Mouse (Mus musculus) inflammation-experienced regulatory T-cells, adult 6 months (primary cell): ENCODE results near the gene Lcn5. TPM values are rescaled to one million over a fixed set of nuclear protein-coding genes. Genes with fewer than 3 reads are reported as not detected.

Source experiments
- ATAC-seq: one replicate; pipeline ENCODE4 v1.8.0; 2017
- polyA plus RNA-seq, 3 experiments: library from polyadenylated mRNA; unstranded; fragments of 100-300 nt; shearing (Covaris generic); gene quantifications; one replicate each; pipeline ENCODE4 v1.2.1; 2017

Lcn5 gene
- not detected for polyA plus RNA-seq

DNA sequence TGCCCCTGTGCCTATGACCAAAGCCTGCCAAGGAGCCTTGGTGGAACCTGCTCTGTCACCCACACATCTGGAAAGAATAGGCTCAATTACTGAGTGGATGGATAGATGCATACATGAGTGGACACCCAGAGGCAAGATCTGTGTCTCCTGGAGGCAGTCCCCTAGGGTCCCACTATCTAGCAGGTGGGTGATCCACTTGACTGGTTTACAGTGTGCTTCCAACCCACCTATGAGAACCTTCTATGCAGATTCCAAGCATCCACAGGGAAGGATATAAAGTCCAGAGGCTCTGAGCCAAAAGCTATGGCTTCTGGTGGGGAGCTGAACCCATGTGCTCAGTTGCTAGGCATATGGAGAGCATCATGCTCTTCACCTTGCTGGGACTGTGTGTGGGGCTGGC, at the start of gene Lcn5:
TSS of gene Lcn5 (plus strand) at position 301 of the 400 bp plus-strand sequence.
- ATAC-seq, result no peak

DNA sequence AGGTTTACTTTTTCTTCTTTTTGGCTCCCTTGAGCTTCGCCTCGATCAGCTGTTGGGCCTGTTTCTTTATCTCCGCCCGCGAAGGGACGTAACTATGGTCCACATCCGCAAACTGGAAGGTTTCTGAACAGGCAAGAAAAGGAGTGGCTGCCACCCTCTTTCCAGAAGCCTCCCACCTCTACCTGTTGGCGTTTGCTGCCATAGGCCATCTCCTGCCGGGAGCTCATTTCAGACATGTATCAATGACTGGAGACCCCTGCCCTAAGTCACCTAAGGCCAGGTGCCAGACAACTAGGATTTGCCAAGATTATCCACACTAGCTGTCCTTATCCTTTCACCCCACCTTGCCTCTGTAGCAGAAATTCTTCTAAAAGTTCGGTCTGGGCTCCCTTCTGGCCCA, 49.1 kb upstream of the Lcn5 start:
- no peak for ATAC-seq

DNA sequence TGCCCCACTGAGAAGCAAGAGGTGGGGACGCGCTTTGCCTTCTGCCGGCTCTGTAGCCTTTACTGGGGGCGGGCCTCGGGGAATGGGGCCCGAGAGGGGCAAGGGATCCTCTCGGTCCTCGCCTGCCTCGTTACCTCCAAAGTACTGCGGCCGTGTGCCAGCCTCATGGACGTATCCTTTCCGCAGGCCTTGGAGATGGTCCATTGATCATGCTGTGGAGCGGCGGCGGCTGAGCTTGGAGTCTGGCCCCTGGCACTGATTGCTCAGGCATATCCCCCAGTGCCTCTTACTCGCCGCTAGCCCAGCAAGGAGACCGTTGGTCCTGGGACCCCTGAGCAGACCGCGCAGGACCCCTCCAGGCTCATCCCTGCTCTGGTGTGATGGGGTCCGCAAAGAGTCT, 41.4 kb upstream of the Lcn5 start:
- no peak for ATAC-seq

DNA sequence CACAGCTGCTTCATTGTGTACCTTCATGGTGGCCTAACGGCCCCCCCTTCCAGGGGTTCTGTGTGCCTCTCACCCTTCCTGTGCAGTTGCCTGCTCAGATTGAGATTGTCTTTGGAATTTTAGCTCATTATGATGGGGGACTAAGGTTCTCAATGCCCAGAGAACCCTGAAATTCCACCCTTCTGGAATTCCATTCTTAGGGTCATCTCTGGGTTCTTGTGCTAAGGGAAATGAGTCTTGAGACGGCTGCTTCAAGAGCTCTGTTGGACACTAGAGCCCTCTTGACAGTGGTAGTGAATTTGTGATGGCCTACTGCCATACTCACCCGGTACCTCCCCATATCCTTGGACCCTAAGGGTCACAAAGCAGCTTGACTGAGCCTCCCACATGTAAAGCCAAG, 40.2 kb upstream of the Lcn5 start, which contains the start of gene Ccdc183:
TSS of gene Ccdc183 (minus strand) at position 101 of the 400 bp plus-strand sequence.
- ATAC-seq, result no peak

DNA sequence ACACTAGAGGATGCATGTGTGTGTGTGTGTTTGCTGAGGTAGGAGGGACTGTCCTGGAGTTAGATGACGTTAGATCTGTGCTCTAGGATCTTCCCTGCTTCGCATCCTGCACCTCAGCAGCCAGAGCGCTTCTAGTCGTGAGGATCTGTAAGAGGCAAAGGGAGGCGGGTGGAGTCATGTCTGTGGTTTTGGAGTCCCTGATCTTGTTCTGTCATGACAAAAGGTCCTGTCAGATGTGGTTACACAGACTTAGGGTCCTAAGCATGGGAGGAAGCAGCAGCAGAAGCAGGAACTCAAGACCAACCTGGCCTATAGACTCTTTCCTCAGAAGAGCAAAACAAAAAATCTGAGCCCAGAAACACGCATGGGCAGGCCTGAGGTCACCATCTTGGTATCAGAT, 37.4 kb upstream of the Lcn5 start:
- ATAC-seq, result peak; percentile 46

DNA sequence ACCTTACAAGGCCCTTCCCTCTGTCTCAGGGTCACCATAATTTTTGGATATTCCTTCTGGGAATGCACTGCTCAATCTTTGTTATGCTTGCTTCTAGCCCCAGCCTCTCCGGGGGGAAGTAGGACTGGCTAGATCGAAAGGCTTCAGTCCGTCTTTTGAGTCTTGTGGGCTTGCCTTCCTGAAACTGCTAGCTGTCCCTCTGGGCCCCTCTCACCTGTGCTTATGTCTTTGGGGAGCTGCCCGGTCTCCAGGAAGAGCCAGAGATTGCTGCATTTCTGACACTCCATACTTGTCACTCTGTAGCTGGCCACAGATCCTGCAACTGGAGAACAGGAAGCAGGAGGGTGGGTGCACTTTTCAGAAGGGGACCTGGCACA, 36.9 kb upstream of the Lcn5 start:
- no peak for ATAC-seq

DNA sequence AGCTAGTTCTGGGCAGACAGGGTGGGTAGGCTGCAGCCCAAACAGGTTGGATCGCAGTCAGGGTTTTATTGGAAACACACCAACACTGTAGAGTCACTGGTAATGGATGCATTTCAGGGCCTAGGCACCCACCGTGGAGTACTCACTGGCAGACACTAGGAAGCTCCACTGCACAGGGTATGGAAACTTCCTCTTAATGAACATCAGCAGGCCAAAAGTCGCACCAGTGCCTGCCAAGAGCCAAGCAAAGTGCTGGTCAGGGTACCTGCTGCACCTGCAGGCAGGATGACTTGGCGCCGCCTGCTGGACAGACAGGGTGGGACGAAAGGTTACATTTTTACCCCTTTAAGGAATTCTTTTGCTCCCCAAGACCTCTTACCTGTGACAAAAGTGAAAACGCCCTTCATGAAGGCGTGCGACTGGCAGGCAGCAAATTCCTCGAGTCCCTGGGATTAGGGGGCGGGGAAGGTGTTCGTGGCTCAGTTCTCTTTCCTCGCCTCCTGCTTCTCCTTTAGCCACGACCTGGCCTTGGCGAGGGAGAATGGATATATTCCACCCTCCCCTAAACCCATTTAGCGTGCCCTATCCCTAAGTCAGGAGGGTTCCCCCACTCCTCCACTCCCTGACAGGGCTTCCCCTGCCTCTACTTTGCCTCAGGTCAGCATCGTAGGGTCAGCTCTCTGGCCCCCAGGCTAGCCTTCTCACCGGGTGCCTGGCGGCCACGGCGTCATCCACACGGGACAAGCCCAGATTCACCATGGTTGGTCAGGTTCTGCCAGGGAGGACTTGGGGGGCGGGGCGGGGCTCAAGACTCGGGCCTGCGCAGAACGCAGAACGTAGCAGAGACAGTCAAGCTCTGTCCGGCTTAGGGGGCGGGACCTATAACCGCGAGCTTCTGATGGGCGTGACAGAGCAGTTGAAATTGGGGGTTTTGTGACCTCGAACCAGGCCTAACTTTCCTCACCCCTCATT, 36.2 kb upstream of the Lcn5 start, which contains the start of gene Tmem141:
TSS of gene Tmem141 (minus strand) at position 777 of the 972 bp plus-strand sequence.
- ATAC-seq, result no peak

DNA sequence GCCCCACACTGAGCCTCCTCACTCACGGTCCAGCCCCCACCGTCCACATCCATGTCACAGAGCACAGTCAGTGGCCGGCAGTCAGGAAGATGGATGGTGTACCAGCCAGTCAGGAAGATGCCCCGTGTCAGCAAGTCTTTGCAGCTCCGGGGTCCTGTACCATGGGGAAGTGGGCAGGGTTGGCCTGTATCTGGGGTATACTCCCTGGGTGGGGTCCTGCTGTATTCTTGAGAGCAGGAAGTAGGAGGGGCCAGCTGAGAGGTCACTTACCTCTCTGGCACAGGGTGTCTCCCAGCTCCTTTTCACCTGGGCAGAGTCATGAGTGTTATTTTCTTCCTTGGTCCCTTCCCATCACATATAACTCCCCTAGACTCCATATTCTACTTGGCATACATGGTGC, 31.8 kb upstream of the Lcn5 start:
- no peak for ATAC-seq

DNA sequence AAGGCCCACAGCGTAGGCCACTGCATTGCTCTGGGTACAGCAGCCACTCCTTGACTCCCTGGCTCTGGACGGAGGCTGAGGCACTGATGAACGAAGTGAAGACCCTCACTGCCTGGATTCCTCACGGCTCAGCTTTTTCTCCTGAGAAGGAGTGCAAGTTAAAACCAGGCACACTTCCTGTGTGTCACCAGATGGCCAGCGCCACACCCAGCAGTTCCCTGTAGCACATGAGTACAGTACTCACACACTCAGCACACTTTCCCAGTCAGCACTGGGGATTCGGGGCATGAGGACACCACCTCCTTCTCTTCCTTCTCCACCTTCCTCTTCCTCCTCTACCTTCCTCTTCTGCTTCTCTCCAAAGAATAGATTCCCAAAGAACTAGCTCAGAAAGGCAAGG, 29.9 kb upstream of the Lcn5 start, which contains the start of gene Fcna:
TSS of gene Fcna (minus strand) at position 220 of the 400 bp plus-strand sequence.
- no peak for ATAC-seq

DNA sequence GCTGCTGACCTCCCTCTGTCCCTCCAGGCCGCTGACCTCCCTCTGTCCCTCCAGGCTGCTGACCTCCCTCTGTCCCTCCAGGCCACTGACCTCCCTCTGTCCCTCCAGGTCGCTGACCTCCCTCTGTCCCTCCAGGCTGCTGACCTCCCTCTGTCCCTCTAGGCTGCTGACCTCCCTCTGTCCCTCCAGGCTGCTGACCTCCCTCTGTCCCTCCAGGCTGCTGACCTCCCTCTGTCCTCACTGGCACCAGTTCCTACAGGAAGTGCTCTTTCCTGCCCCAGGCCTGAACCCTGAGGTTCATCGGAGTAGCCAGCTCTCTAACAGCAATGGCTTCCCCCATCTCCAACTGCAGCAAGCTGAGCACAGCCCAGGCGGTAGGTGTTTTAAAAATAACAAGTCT, 29.0 kb upstream of the Lcn5 start:
- no peak for ATAC-seq

DNA sequence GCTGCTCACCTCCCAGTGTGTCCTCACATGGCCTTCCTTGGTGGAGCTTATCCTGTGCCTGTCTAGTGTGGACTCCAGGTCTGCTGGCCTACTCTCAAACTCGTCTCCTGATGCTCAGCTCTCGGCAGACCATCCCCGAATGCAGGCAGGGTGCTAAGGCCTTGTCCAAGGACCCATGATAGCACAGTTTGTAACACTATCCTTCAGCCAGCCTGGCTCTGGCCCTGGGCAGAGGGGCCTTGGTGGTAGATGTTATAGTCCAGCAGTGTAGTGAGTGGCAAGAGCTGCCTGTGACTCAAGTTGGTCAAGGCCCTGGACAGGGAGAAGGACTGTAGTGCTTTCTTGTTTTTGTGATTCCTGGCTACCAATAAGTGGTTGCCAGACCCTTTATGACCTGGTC, 24.1 kb upstream of the Lcn5 start:
- ATAC-seq, result no peak

DNA sequence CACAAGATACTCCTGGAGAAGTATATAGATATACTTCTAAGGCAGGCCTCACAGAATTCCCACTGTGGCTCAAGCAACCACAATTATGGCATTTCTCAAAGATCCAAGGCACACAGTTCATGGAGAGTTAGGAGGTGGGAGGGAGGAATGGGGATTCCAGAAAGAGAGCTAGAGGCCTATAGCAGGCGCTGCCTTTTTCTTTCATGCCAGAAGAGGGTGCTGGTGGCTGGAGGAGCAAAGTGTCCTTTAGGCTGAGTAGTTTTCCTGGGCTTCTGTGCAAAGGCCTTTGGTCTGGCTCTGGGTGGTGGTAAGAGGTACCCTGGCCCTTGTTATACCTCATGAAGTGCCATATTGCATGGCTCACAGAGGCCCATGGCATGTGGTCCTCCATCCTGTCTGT, 23.7 kb upstream of the Lcn5 start:
- ATAC-seq, result no peak

DNA sequence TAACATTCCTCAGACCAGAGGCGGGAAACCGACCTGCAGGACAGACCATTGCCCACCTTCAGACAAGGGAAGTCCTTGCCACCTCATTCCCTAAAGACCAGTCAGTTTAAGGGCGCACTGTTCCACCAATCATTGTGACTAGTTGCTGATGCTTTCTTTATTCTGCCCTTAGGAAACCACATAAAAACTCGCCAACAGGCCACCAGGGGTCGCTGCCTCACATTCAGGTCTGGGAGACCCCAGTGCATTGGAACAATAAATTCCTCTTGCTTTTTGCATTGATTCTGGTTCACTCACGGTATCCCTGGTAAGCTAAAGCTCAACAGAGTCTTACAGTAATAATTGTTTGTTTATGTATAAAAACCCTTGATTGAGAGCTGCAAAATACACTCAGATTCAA, 17.9 kb upstream of the Lcn5 start:
- no peak for ATAC-seq

DNA sequence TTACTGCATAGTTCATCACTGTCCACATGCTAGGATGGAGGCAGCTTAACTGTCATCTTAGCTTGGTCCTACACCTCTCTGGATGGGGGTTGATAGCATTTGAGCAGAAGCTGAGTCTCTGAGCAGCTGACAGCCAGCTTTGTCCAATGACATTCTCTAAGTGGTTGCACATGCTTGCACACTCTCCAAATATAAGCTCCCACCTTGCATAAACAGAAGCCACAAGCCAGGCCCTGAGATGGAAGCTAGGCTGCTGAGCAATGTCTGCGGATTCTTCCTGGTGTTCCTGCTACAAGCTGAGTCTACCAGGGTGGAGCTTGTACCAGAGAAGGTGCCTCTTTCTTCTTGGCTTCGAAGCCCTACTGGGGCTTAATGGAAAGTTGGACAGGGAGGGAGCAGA, 4.8 kb upstream of the Lcn5 start, which contains the start of gene Lcn8:
TSS of gene Lcn8 (plus strand) at position 219 of the 400 bp plus-strand sequence.
- ATAC-seq, result no peak

DNA sequence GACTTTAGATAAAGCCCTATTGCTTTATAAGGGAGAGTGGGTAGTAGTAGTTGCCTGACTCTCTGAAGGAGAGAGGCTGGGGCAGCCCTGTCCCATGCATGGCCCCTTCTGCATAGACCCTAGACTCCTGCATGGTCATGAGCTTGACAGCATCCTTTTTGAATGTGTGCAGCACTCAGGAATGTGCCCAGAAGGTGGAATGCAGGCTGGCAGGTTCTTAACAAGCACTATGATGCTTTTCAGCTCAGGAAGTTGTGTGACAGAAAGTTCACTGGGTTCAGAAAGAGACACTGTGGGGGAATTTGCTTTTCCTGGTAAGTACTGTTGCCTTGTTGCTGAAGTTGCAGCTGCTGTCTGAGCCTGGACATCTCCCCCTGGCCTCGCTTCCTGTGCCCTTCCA, 3.2 kb upstream of the Lcn5 start:
- no peak for ATAC-seq

DNA sequence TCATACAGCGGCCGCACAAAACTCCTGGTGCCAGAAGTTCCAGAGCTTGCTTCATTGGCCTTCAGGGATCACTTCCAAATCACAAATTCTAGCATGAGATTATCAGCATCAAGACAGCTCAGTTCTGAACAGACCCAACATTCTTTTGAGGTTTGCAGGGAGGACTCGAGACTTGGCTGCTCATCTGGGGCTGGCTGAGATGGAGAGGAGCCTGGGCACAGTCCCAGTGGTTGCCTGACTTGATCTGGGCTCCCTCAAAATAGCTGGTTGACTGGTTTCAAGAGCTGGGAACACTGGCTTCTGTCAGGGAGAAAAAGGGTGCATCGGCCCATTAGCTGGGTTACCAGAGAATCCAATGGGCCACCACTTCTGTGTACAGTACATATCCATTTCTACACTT, 1.1 kb upstream of the Lcn5 start:
- no peak for ATAC-seq

DNA sequence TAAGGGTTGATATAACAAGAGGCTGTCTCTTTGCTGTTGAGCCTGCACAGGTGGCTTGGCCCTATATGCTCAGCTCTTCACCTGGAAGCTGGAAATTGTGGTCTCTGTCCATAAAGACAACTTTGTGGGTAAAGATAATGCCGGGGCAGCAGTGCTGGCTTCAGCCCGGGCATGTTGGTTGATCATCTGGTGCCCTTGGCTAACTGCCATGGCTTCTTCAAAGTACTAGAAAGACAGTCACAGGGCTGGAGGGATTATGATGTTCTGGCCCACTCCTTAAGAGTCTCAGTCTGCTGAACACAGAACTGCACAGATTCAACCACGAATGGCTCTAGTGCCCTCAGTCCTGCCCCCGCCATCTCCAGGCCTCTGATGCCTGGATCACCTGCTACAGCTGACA, 506 bp upstream of the Lcn5 start:
- no peak for ATAC-seq

DNA sequence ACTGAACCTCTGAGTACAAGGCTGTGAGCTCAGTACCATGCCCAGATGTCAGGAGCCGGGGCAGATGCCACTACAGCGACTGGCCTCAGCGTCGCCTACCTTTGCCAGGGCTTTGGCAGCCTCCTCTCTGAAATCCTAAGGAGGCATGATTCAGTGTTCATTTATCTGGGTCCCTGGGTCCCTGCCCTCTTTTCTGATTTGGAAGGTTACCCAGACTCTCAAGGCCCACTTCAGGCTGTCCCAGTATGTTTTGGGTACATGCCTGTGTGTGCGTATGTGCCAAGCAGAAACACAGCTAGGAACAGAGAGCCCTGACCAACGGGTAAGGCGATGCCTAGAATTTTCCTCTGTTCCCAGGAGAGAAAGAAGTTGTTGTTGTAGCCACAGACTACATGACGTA, 2.5 kb downstream of the Lcn5 start:
- no peak for ATAC-seq

DNA sequence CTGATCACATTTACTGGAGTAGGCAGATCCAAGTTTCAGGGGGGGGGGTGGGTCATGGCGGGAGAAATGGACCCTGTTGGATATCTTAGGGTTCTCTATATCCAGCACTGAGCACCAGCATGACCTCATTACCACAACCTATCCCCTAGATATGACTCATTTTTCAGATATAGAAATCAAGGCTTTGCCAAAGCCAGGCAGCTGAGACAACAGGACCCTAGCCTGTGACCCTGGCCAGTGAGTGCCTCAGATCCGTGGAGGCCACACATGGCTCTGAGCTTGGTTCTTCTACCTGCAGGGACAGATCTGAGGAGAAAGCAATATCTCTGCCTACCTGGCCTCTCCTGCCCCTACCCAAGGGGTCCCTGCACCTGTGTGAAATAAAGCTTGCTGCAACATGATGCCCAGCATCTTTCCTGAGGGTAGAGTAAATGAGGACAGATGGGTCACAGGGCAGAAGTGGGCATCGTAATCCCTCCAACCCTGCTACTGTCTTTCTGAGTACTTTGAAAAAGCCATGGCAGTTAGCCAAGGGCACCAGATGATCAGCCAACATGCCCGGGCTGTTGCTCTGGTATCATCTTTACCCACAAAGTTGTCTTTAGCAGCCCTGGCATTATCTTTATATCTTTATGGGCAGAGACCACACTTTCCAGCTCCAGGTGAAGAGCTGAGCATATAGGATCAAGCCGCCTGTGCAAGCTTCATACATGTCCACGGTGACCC, 3.7 kb downstream of the Lcn5 start:
- no peak for ATAC-seq

DNA sequence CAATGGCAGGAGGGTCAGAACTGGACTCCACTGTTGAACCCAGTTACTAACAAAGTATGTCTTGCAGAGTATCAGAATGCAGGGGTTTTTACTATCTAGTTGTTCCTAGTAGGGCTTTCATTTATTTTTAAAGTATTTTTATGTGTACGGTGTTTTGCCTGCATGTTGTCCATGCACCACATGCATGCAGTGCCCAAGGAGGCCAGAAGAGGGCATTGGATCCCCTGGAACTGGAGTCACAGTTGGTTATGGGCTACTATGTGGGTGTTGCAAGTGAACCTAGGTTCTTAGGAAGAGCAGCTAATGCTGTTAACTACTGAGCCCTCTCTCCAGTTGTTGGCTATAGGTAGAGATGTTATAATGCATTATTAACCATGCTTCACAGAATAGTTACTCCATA, 5.8 kb downstream of the Lcn5 start:
- ATAC-seq, result peak; percentile 54

DNA sequence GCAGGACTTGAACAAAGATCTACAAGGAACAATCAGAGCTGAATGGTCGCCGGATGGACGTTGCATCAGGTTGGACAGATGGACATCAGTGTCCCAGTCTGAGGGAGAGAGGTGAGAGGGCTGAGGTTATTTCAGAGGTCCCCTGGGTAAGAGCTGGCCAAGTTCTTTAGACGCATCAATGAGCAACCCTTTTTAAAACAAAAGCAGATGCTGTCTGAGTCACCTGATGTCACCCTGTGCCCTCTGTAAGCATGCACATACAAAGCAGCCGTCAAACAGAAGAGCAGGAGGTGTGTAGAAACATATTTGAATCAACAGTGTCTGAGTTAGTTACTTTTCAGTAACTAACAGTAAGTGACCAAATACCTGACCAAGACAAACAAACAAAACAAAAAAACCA, 6.4 kb downstream of the Lcn5 start:
- ATAC-seq, result no peak

DNA sequence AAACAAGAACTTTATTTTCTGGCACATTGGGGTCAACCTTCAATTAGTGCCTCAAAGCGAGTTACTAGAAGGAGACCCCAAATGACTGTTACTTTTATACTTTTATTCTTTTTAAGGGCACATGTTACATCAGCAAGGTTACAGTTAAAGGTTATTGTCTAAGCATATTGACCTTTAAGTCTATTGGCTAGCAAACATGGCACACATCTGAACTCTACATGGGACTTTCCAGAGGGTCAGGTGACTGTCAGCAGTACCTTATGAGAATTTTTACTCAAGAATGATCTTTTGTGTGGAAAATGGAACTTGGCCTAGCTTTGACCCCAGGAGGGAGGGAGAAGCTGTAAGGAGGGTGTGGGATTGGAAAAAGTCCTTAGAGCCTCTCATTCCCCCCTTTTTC, 8.8 kb downstream of the Lcn5 start:
- peak; percentile 54 for ATAC-seq

DNA sequence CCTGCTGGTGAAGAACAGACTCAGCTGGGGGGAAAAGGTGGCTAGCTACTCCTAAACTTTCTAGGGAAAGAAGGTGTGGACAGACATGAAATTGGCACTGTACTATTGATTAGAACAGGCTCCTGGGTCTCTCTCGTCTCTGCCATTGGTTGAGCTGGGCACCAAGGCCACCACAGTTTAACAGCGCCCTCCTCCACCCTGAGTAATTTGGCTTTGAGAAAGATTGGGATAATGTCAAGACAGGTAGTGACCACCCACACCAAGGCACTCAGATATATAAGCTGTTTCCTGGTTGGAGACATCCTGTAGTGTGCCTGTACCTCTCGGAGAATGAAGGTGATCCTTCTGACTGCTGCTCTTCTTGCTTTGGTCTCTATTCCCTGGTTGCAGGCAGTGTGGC, 18.7 kb downstream of the Lcn5 start, which contains the start of gene Lcn6:
TSS of gene Lcn6 (plus strand) at position 301 of the 400 bp plus-strand sequence.
- ATAC-seq, result no peak

DNA sequence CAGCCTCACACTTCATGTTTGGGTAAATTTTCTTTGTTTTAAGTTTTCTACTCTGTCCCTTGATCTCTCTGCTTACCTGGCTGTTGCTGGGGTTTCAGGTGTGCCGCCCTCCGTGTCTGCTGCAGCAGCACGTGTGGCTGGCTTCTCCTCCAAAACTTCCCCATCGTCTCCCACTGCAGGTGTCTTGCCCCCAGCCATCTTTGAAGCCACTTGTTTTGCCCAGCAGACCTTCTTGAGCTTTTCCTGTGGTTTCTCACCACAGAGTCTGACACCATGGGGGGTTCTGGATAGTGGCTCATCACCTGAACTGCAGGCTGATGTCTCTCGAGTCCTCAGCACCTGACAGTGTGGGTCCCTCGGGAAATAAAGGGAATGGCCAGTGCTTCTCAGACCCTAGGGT, 21.8 kb downstream of the Lcn5 start:
- ATAC-seq, result no peak
